Mouse (Mus musculus) midbrain, postnatal 0 days (tissue): Measurements from ENCODE around the gene Hebp1. TPM values are rescaled to one million over a fixed set of nuclear protein-coding genes. Genes with fewer than 3 reads are reported as not detected.

Experiments used
- ATAC-seq: fragments of 200-750 bp; cut with Nextera tagmentation; 2 replicates; pipeline ENCODE4 v1.8.0; 2017; ENCODE audit warnings: moderate number of reproducible peaks, mild to moderate bottlenecking, moderate TSS enrichment, moderate library complexity; ENCODE audit not compliant: low FRiP score
- DNase-seq: peaks from one replicate; pipeline ENCODE4 v3.0.0-alpha.2; 2015; ENCODE audit warnings: low spot score
- H3K27ac ChIP-seq: fragments of 300-500 bp; sonication (generic); 2 replicates; pipeline ENCODE4 v1.5.1; 2014; ENCODE audit warnings: low read depth, mild to moderate bottlenecking, low read length, mixed read lengths
- H3K27me3 ChIP-seq: fragments of 300-500 bp; sonication (generic); 2 replicates; pipeline ENCODE4 v1.6.1; 2014; ENCODE audit warnings: low read length, control low read depth, mixed read lengths; ENCODE audit not compliant: insufficient read depth
- H3K36me3 ChIP-seq: fragments of 300-500 bp; sonication (generic); 2 replicates; pipeline ENCODE4 v1.6.1; 2014; ENCODE audit warnings: low read length, control low read depth, mixed read lengths; ENCODE audit not compliant: insufficient read depth
- H3K4me1 ChIP-seq: fragments of 300-500 bp; sonication (generic); 2 replicates; pipeline ENCODE4 v1.6.1; 2014; ENCODE audit warnings: mild to moderate bottlenecking, control low read depth, antibody characterized with exemption, low read length, mixed read lengths; ENCODE audit not compliant: insufficient read depth
- H3K4me2 ChIP-seq: fragments of 300-500 bp; sonication (generic); 2 replicates; pipeline ENCODE4 v1.6.1; 2014; ENCODE audit warnings: low read depth, mild to moderate bottlenecking, low read length, mixed read lengths; ENCODE audit not compliant: poor library complexity, severe bottlenecking
- H3K4me3 ChIP-seq: fragments of 300-500 bp; sonication (generic); 2 replicates; pipeline ENCODE4 v1.5.1; 2014; ENCODE audit warnings: low read depth, mild to moderate bottlenecking, low read length, moderate library complexity
- H3K9ac ChIP-seq: fragments of 300-500 bp; sonication (generic); replicated peaks from 2 replicates; pipeline ENCODE4 v1.6.1; 2014; ENCODE audit warnings: mild to moderate bottlenecking, low read length, moderate library complexity, mixed read lengths; ENCODE audit not compliant: poor library complexity, severe bottlenecking
- H3K9me3 ChIP-seq: fragments of 300-500 bp; sonication (generic); 2 replicates; pipeline ENCODE4 v1.6.1; 2016; ENCODE audit warnings: low read length, control low read depth
- CTCF ChIP-seq: IDR thresholded peaks from 2 replicates; pipeline ENCODE4 v1.5.1; 2016; ENCODE audit warnings: antibody characterized with exemption, mild to moderate bottlenecking
- WGBS: fragments of 180-500 bp; shearing (Covaris S2); extraction: QIAGEN DNeasy Blood & Tissue Kit; methylation state at CpG from one replicate; pipeline ENCODE4 v1.1.7; 2014; 5-methylcytosine and 5-hydroxymethylcytosine counted together
- polyA plus RNA-seq: library from polyadenylated mRNA; unstranded; fragments of >200 nt; fragmentation: Nextera tagmentation; extraction: Ambion mirVana; gene quantifications from 2 replicates; pipeline ENCODE4 v1.2.1, GENCODE M21; 2015
- total RNA-seq: library from RNA; depleted of rRNA; stranded (reverse); fragments of >200 nt; gene quantifications from 2 replicates; pipeline ENCODE4 v1.2.3, GENCODE M21; 2014

Hebp1 gene
- total and polyA plus RNA-seq, 2 experiments from 2014 or later: 8.7 to 8.9 TPM

DNA sequence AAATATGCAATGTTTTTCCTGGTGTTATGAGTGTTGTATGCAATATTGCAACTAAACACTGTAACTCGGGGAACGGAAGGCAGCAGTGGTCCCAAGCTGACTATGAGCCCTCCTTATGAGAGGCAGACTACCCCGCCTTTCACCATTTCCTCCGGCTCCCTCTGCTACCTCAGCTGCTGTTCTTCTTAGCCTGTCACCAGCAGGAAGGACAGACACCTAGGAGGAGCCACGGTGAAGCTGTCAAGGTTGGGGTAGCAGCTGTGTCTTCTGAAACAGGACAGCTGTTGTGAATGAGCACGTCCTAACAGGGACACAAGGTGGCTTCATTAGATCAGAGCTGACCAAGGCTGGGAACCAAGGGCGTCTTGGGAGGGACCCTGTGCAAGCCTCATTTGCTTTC lies 59.6 kb downstream of the Hebp1 start:
- Histone ChIP-seq H3K27me3 (no peaks in the 10 kb centered on the region), H3K27ac (no peak overlapping the region), H3K4me2 (no peak overlapping the region), H3K9ac (no peak overlapping the region), H3K9me3 (no peaks in the 10 kb centered on the region), H3K4me1 (no peaks in the 10 kb centered on the region; the same call in 1 of the 2 replicates), H3K36me3 (no peaks in the 10 kb centered on the region), H3K4me3 (no peak overlapping the region)
- DNase-seq (no peak), ATAC-seq (no peak)
- TF ChIP-seq CTCF: no peak
- 77% methylated on average over 7 of the region's 7 CpGs for WGBS

GRCm38 (mm10) chr6:135137736-135138135 lies 60.1 kb downstream of the Hebp1 start:
- no peak for TF ChIP-seq CTCF
- Histone ChIP-seq H3K9ac (no peak overlapping the region), H3K27ac (no peak overlapping the region), H3K27me3 (no peaks in the 10 kb centered on the region), H3K4me1 (no peaks in the 10 kb centered on the region; the same call in 1 of the 2 replicates), H3K4me3 (no peak overlapping the region), H3K4me2 (no peak overlapping the region), H3K36me3 (no peaks in the 10 kb centered on the region), H3K9me3 (no peaks in the 10 kb centered on the region)
- WGBS: 89% methylated on average over 9 of the region's 9 CpGs
- ATAC-seq: no peak
- DNase-seq: no peak

DNA sequence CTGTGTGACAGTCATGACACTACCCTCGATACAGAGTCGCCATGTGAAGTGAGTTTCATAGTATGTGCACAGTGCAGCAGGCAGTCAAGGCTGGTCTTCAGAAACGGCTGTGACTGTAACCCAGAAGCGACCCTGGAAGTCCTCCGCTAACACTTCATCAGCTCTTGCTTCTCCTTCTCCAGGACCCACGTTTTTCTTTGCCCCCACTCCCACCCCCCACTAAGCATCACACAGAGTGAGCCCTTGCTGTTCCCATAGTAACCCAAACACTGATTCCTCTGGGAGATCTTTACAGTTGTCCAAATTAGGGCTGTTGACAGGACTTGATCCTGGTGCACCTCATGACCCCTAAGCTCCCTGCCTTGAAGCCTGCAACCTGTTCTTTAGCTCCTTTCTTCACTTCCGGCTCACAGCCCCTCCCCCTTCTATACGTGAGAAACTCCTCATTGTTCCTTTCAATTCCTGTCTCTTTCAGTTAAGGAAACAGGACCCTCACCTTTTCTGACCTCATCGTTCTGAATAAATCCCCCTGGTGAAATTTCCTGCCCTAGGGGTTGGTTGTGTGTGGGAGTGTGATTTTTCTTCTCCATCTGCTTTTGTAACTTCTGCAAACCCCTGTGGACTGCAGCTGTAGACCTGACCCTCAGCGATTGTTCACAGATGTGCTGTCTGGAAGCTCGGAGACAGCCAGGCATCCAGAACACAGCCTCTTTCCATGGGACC lies 61.2 kb downstream of the Hebp1 start:
- H3K9ac ChIP-seq: no peak overlapping the region
- H3K4me1 ChIP-seq: no peaks in the 10 kb centered on the region; the same call in 1 of the 2 replicates
- no peaks in the 10 kb centered on the region for H3K9me3 ChIP-seq
- H3K27ac ChIP-seq: no peak overlapping the region
- no peaks in the 10 kb centered on the region for H3K27me3 ChIP-seq
- H3K4me2 ChIP-seq: no peak overlapping the region
- no peak for ATAC-seq
- H3K4me3 ChIP-seq: no peak overlapping the region
- no peak for TF ChIP-seq CTCF
- WGBS: 40% methylated on average over 11 of the region's 11 CpGs
- no peak for DNase-seq
- no peaks in the 10 kb centered on the region for H3K36me3 ChIP-seq

DNA sequence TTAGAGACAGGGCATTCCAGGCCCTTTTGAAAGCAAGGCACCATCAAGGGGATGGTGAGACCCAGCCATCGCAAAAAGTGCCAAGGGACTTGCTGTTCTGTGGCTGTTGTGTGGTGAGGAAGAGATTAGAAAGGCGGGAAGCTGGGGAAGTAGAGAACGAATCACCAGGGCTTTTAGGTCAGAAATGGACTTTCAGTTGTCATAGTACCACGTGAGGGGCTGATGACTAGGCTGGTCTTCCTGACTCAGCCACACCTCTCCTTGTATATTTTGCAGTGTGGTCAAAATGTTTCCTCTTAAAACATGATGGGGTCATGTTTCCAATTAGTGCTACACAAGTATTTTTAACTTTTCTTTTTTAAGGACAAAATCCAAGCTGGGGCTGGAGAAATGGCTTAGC lies 62.1 kb downstream of the Hebp1 start:
- Histone ChIP-seq H3K4me1 (no peaks in the 10 kb centered on the region), H3K9me3 (no peaks in the 10 kb centered on the region), H3K9ac (no peak overlapping the region), H3K27ac (no peak overlapping the region), H3K36me3 (no peaks in the 10 kb centered on the region), H3K27me3 (no peaks in the 10 kb centered on the region), H3K4me2 (no peak overlapping the region), H3K4me3 (no peak overlapping the region)
- no peak for TF ChIP-seq CTCF
- ATAC-seq: no peak
- DNase-seq: no peak
- WGBS: 83% methylated on average over 4 of the region's 4 CpGs

- no peaks in the 10 kb centered on the region for H3K9me3 ChIP-seq
- DNase-seq (no peak), ATAC-seq (no peak)
- no peak overlapping the region for H3K4me3 ChIP-seq
- H3K4me1 ChIP-seq: no peaks in the 10 kb centered on the region
- no peak overlapping the region for H3K27ac ChIP-seq
- TF ChIP-seq CTCF: no peak
- H3K4me2 ChIP-seq: no peak overlapping the region
- no peaks in the 10 kb centered on the region for H3K36me3 ChIP-seq
- WGBS: 91% methylated on average over 9 of the region's 9 CpGs
- no peak overlapping the region for H3K9ac ChIP-seq
- H3K27me3 ChIP-seq: no peaks in the 10 kb centered on the region
These were observed 64.3 kb downstream of the Hebp1 start for GRCm38 (mm10) chr6:135133486-135133885.

DNA sequence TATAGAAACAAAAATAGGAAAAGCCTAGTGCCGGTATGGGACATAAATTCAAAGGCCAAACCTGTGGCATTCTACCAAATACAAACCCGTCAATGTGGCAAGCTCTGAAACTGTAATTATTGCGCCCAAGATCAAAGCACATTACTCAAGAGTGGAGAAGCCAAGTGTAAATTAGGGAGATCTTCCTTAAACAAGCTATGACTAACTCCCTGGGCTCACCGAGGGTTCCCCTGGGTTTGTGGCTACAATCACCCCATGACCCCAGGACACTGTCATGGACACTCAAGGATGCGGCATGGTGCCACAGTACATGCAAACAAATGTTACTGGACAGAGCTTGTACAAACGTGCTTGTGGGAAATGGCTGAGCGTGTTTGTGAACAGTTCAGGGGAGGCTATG lies 64.7 kb downstream of the Hebp1 start:
- no peaks in the 10 kb centered on the region for H3K36me3 ChIP-seq
- TF ChIP-seq CTCF: no peak
- no peak overlapping the region for H3K4me2 ChIP-seq
- no peak overlapping the region for H3K27ac ChIP-seq
- no peak overlapping the region for H3K9ac ChIP-seq
- H3K4me3 ChIP-seq: no peak overlapping the region
- DNase-seq (no peak), ATAC-seq (no peak)
- no peaks in the 10 kb centered on the region for H3K27me3 ChIP-seq
- H3K4me1 ChIP-seq: no peaks in the 10 kb centered on the region
- no peaks in the 10 kb centered on the region for H3K9me3 ChIP-seq
- 78% methylated on average over 7 of the region's 7 CpGs for WGBS
